8 mouse cellular contexts compared by ENCODE assay signal in the genomic region with DNA sequence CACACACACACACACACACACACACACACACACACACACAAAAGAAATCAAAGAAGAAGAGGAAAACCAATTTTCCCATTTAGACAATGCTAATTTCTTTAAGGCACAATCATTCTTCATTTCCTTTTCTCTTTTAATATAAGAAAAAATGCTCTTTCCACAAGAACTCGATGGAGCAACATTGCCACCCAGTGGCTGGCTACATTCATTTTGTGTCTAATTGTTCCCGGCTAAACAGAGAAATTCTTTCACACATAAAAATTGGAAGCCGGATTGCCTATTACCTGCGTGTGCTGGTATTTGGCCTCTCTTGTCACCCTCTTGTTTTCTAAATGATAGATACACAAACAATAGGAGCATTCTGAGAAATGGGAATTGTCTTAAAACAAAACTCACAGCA.
DNase-seq lines count a peak whose midpoint lies in the region; ATAC-seq lines count a peak whose summit lies in the region.
"Had no signal": no experiment of that assay in that cellular context is flagged by ENCODE, and none has a peak within 500 bp of the region (broad histone marks: within the 10 kb centered on the region; RNA-seq: fewer than 3 reads in every experiment).

No protein-coding gene starts in this region.

- no peaks in the 10 kb centered on the region for H3K27me3 ChIP-seq in midbrain, embryonic 15.5 days (replicated peaks)
- H3K27me3 ChIP-seq: embryonic facial prominence, embryonic 15.5 days had no signal

- 0 out of 2 replicates have a peak, but pooled peaks cover 7% of the 10 kb centered on the region for H3K4me1 ChIP-seq in midbrain, embryonic 15.5 days
- H3K4me1 ChIP-seq: embryonic facial prominence, embryonic 15.5 days had no signal

- no peak for ATAC-seq in midbrain, embryonic 15.5 days (replicated peaks)
- ATAC-seq in megakaryocyte, adult 5-6 weeks (ENCODE audit: poor library complexity, severe bottlenecking): no peak

- H3K4me3 ChIP-seq in midbrain, embryonic 15.5 days: no peak overlapping the region
- H3K4me3 ChIP-seq: embryonic facial prominence, embryonic 15.5 days had no signal

- no peak overlapping the region for H3K4me2 ChIP-seq in midbrain, embryonic 15.5 days
- H3K4me2 ChIP-seq: embryonic facial prominence, embryonic 15.5 days had no signal

- H3K27ac ChIP-seq in midbrain, embryonic 15.5 days: peak overlapping the region; percentile 55
- H3K27ac ChIP-seq: embryonic facial prominence, embryonic 15.5 days had no signal

- no peaks in the 10 kb centered on the region for H3K9me3 ChIP-seq in midbrain, embryonic 15.5 days
- H3K9me3 ChIP-seq: embryonic facial prominence, embryonic 15.5 days had no signal

- H3K9ac ChIP-seq in midbrain, embryonic 15.5 days: no peak overlapping the region
- H3K9ac ChIP-seq: embryonic facial prominence, embryonic 15.5 days had no signal

- 13% methylated on average over 4 of the region's 4 CpGs for WGBS in midbrain, embryonic 15.5 days

- no peaks in the 10 kb centered on the region for H3K36me3 ChIP-seq in midbrain, embryonic 15.5 days (replicated peaks)
- H3K36me3 ChIP-seq: embryonic facial prominence, embryonic 15.5 days had no signal

- DNase-seq in ovary, postnatal 10 days (ENCODE audit: low spot score): peak; percentile 9
- DNase-seq in ovary, adult 18-20 months (ENCODE audit: low spot score): no peak
- peak; percentile 76 for DNase-seq in brain, adult 2 months (ENCODE audit: low read depth, low spot score)
- peak; percentile 15 to 89 for DNase-seq in frontal cortex, adult 2 months (ENCODE audit: extremely low spot score in 1 of 2, low spot score in 1 of 2)
- DNase-seq in layer of hippocampus, postnatal 36 days: peak; percentile 58 to 60
